Mouse (Mus musculus): ENCODE measurements around the gene Gm12830. TPM values are rescaled to one million over a fixed set of nuclear protein-coding genes. Genes with fewer than 3 reads are reported as not detected.

Gene Gm12830
- polyA plus RNA-seq, 1 experiment from 2014 or later, result not detected

DNA sequence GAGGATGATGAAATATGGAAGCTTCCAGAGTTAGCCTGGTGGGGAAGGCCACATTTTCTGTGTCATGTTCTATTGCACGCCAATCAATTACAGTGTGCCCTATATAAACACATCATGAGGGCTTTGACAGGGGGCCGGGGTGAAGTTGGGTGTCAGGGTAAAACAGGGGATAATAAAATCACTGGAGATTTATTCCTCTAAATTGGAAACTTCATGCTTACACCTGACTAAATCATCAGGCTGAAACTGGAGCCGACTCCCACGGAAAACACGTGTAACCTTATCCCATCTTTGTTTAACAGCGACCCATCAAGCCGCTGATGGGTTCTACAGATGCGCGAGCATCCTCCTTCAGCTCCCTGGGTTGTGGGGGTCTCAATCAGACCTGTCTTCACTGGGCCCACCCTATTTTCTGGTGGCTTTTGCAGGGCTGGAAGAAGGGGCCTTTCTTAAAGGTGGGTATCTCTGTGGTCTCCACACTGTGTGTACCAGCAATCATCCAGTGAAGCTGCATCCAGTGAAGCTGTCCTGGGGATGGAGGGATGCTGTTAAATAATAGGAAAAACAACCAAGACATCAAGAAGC, 19.9 kb downstream of the Gm12830 start:
- H3K36me3 ChIP-seq (ENCODE audit: control insufficient read depth, insufficient read depth, low read length), result no peaks in the 10 kb centered on the region
- H3K9ac ChIP-seq (ENCODE audit: low read length), result no peak overlapping the region
- H3K27me3 ChIP-seq (ENCODE audit: control insufficient read depth, insufficient read depth, low read length), result peaks cover 41% of the 10 kb centered on the region
- H3K4me1 ChIP-seq (ENCODE audit: control insufficient read depth, insufficient read depth, low read length), result peaks cover 4% of the 10 kb centered on the region; the same call in 1 of the 2 replicates
- DNase-seq (ENCODE audit: low spot score) (peak; percentile 26), ATAC-seq (ENCODE audit: insufficient read depth, low FRiP score, low TSS enrichment) (no peak)
- 28% methylated on average over 9 of the region's 9 CpGs for WGBS
- no peak overlapping the region for H3K4me2 ChIP-seq (ENCODE audit: low read depth)
- no peaks in the 10 kb centered on the region for H3K9me3 ChIP-seq (ENCODE audit: control insufficient read depth, low read length)
- no peak overlapping the region for H3K4me3 ChIP-seq (ENCODE audit: low read depth, low read length)
- H3K27ac ChIP-seq (ENCODE audit: low read depth, low read length), result no peak overlapping the region

- ATAC-seq (ENCODE audit: insufficient read depth, low FRiP score, low TSS enrichment) (peak; percentile 46), DNase-seq (ENCODE audit: low spot score) (peak; percentile 53)
- no peak overlapping the region for H3K4me3 ChIP-seq (ENCODE audit: low read depth, low read length)
- H3K9ac ChIP-seq (ENCODE audit: low read length), result no peak overlapping the region
- 3% methylated on average over 7 of the region's 11 CpGs for WGBS
- H3K9me3 ChIP-seq (ENCODE audit: control insufficient read depth, low read length), result no peaks in the 10 kb centered on the region
- no peak overlapping the region for H3K27ac ChIP-seq (ENCODE audit: low read depth, low read length)
- peak overlapping the region; percentile 19; the same call in 1 of the 2 replicates for H3K4me2 ChIP-seq (ENCODE audit: low read depth)
- H3K36me3 ChIP-seq (ENCODE audit: control insufficient read depth, insufficient read depth, low read length), result no peaks in the 10 kb centered on the region
- peaks cover 4% of the 10 kb centered on the region; the same call in 1 of the 2 replicates for H3K4me1 ChIP-seq (ENCODE audit: control insufficient read depth, insufficient read depth, low read length)
- peaks cover 41% of the 10 kb centered on the region for H3K27me3 ChIP-seq (ENCODE audit: control insufficient read depth, insufficient read depth, low read length)
Measured at GRCm38 (mm10) chr4:114842376-114842960, 20.9 kb downstream of the Gm12830 start.

DNA sequence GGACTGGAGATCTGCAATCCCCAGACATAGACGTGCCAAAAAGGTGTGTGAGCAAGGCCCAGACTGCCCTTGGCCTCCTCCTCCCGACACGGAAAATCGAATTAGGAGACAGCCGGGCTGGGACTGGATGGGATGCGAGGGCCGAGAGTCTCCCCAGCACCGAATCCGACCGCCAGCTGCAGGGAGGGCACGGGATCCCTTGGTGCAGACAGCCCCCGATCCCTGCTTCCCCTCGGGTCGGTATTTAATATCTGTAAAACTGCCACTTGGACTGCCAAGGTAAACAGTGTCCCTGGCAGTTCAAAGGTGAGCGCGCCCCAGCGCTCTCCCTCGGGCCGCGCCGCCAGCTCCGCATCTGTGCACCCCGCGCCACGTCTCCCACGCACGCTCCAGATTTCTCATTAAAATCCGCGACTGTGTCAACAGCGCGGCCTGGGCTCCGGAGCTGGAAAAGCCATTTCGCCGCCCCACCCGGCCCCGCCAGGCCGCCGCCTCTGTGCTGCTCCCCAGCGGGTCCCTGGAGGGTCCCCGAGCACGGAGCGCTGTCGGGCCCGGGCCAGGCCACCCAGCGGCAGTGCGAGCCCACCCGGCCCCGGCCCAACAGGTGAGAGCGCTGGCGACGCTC, 21.7 kb downstream of the Gm12830 start:
- Histone ChIP-seq H3K27ac (ENCODE audit: low read depth, low read length) (no peak overlapping the region), H3K27me3 (ENCODE audit: control insufficient read depth, insufficient read depth, low read length) (peaks cover 38% of the 10 kb centered on the region), H3K4me1 (ENCODE audit: control insufficient read depth, insufficient read depth, low read length) (peaks cover 4% of the 10 kb centered on the region; the same call in 1 of the 2 replicates), H3K9me3 (ENCODE audit: control insufficient read depth, low read length) (no peaks in the 10 kb centered on the region), H3K4me3 (ENCODE audit: low read depth, low read length) (peak overlapping the region; percentile 35), H3K4me2 (ENCODE audit: low read depth) (peak overlapping the region; percentile 68), H3K36me3 (ENCODE audit: control insufficient read depth, insufficient read depth, low read length) (no peaks in the 10 kb centered on the region), H3K9ac (ENCODE audit: low read length) (peak overlapping the region; percentile 5)
- WGBS, result under 1% methylated on average over 50 of the region's 51 CpGs
- peak; percentile 25; the same call in 1 of the 2 replicates for ATAC-seq (ENCODE audit: insufficient read depth, low FRiP score, low TSS enrichment)
- peak; percentile 44 for DNase-seq (ENCODE audit: low spot score)

DNA sequence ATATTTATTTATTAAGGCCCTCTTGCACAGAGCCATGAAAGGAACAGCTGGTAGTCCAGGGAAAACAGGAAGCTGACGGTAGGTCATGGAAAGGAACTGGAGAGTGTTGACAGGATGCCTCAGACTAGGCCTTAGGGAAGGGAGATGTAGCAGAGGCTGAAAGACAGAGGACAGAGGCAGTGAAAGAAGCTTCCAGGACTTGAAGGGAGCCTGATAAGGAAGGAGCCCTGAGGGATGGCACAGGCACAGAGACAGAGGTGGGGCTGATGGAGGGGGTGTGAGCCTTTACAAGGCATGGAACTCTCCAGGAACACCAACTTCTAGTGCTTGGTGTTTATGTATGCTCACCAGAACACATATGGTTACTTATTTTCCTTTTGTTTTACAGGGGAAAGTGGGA, 23.1 kb downstream of the Gm12830 start:
- Histone ChIP-seq H3K4me1 (ENCODE audit: control insufficient read depth, insufficient read depth, low read length) (peaks cover 4% of the 10 kb centered on the region; the same call in 1 of the 2 replicates), H3K27me3 (ENCODE audit: control insufficient read depth, insufficient read depth, low read length) (peaks cover 35% of the 10 kb centered on the region), H3K27ac (ENCODE audit: low read depth, low read length) (no peak overlapping the region), H3K36me3 (ENCODE audit: control insufficient read depth, insufficient read depth, low read length) (no peaks in the 10 kb centered on the region), H3K4me3 (ENCODE audit: low read depth, low read length) (no peak overlapping the region), H3K9me3 (ENCODE audit: control insufficient read depth, low read length) (no peaks in the 10 kb centered on the region), H3K9ac (ENCODE audit: low read length) (no peak overlapping the region), H3K4me2 (ENCODE audit: low read depth) (no peak overlapping the region)
- DNase-seq (ENCODE audit: low spot score) (peak; percentile 21), ATAC-seq (ENCODE audit: insufficient read depth, low FRiP score, low TSS enrichment) (no peak)
- 41% methylated on average over 1 of the region's 1 CpGs for WGBS

DNA sequence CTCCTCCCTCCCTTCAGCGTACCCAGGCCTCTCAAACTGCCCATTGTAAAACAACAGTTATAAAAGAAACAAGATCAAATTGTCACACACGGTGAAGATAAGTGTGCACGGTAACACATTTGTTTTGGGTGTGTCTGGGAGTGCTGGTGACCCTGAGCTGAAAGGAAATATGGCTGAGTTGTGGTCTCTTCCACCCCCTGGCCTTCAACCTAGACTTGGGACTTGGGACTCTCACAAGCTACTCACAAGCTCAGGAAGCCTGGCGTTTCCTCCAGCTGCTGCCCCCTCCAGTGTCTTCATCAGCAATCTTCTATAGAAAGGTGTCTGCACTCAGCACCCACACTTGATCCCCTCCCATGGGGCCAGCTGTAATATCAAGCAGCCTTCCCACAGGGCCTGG, 24.1 kb downstream of the Gm12830 start:
- Histone ChIP-seq H3K4me2 (ENCODE audit: low read depth) (no peak overlapping the region), H3K9ac (ENCODE audit: low read length) (no peak overlapping the region), H3K9me3 (ENCODE audit: control insufficient read depth, low read length) (no peaks in the 10 kb centered on the region), H3K36me3 (ENCODE audit: control insufficient read depth, insufficient read depth, low read length) (no peaks in the 10 kb centered on the region), H3K4me3 (ENCODE audit: low read depth, low read length) (no peak overlapping the region), H3K27me3 (ENCODE audit: control insufficient read depth, insufficient read depth, low read length) (peaks cover 35% of the 10 kb centered on the region), H3K4me1 (ENCODE audit: control insufficient read depth, insufficient read depth, low read length) (peaks cover 4% of the 10 kb centered on the region; the same call in 1 of the 2 replicates), H3K27ac (ENCODE audit: low read depth, low read length) (no peak overlapping the region)
- DNase-seq (ENCODE audit: low spot score) (peak; percentile 8), ATAC-seq (ENCODE audit: insufficient read depth, low FRiP score, low TSS enrichment) (no peak)
- 23% methylated on average over 4 of the region's 4 CpGs for WGBS

- H3K27ac ChIP-seq (ENCODE audit: low read depth, low read length), result no peak overlapping the region
- no peaks in the 10 kb centered on the region for H3K36me3 ChIP-seq (ENCODE audit: control insufficient read depth, insufficient read depth, low read length)
- 71% methylated on average over 6 of the region's 6 CpGs for WGBS
- H3K4me3 ChIP-seq (ENCODE audit: low read depth, low read length), result no peak overlapping the region
- H3K27me3 ChIP-seq (ENCODE audit: control insufficient read depth, insufficient read depth, low read length), result peaks cover 30% of the 10 kb centered on the region
- H3K4me1 ChIP-seq (ENCODE audit: control insufficient read depth, insufficient read depth, low read length), result peaks cover 4% of the 10 kb centered on the region; the same call in 1 of the 2 replicates
- H3K4me2 ChIP-seq (ENCODE audit: low read depth), result no peak overlapping the region
- ATAC-seq (ENCODE audit: insufficient read depth, low FRiP score, low TSS enrichment) (no peak), DNase-seq (ENCODE audit: low spot score) (no peak)
- no peaks in the 10 kb centered on the region for H3K9me3 ChIP-seq (ENCODE audit: control insufficient read depth, low read length)
- no peak overlapping the region for H3K9ac ChIP-seq (ENCODE audit: low read length)
Measured at GRCm38 (mm10) chr4:114846723-114847122, 25.2 kb downstream of the Gm12830 start.

GRCm38 (mm10) chr4:114853968-114854367, 32.4 kb downstream of the Gm12830 start:
- no peak overlapping the region for H3K4me2 ChIP-seq (ENCODE audit: low read depth)

GRCm38 (mm10) chr4:114858426-114858825, 36.9 kb downstream of the Gm12830 start:
- Histone ChIP-seq H3K4me3 (ENCODE audit: low read depth, low read length) (no peak overlapping the region), H3K4me1 (ENCODE audit: control insufficient read depth, insufficient read depth, low read length) (no peaks in the 10 kb centered on the region), H3K4me2 (ENCODE audit: low read depth) (no peak overlapping the region), H3K36me3 (ENCODE audit: control insufficient read depth, insufficient read depth, low read length) (no peaks in the 10 kb centered on the region), H3K9me3 (ENCODE audit: control insufficient read depth, low read length) (no peaks in the 10 kb centered on the region), H3K9ac (ENCODE audit: low read length) (no peak overlapping the region), H3K27me3 (ENCODE audit: control insufficient read depth, insufficient read depth, low read length) (no peaks in the 10 kb centered on the region), H3K27ac (ENCODE audit: low read depth, low read length) (no peak overlapping the region)
- 68% methylated on average over 5 of the region's 5 CpGs for WGBS
- DNase-seq (ENCODE audit: low spot score), result no peak
- ATAC-seq (ENCODE audit: insufficient read depth, low FRiP score, low TSS enrichment), result no peak

More at GRCm38 (mm10) chr4:114853968-114854367, 32.4 kb downstream of the Gm12830 start:
- DNase-seq (ENCODE audit: low spot score) (no peak), ATAC-seq (ENCODE audit: insufficient read depth, low FRiP score, low TSS enrichment) (no peak)
- Histone ChIP-seq H3K4me1 (ENCODE audit: control insufficient read depth, insufficient read depth, low read length) (no peaks in the 10 kb centered on the region), H3K4me3 (ENCODE audit: low read depth, low read length) (no peak overlapping the region), H3K9me3 (ENCODE audit: control insufficient read depth, low read length) (no peaks in the 10 kb centered on the region), H3K36me3 (ENCODE audit: control insufficient read depth, insufficient read depth, low read length) (no peaks in the 10 kb centered on the region), H3K27me3 (ENCODE audit: control insufficient read depth, insufficient read depth, low read length) (no peaks in the 10 kb centered on the region), H3K9ac (ENCODE audit: low read length) (no peak overlapping the region), H3K27ac (ENCODE audit: low read depth, low read length) (no peak overlapping the region)
- 74% methylated on average over 2 of the region's 2 CpGs for WGBS

Data from neural tube, embryonic 11.5 days (tissue).